Mouse (Mus musculus) liver, embryonic 13.5 days (tissue): ENCODE measurements around the gene Il17rb. TPM values are rescaled to one million over a fixed set of nuclear protein-coding genes. Genes with fewer than 3 reads are reported as not detected.

ENCODE experiments used
- ATAC-seq: fragments of 200-750 bp; cut with Nextera tagmentation; 2 replicates; pipeline ENCODE4 v1.8.0; 2017; ENCODE audit warnings: low read depth, mild to moderate bottlenecking, moderate number of reproducible peaks, moderate library complexity
- DNase-seq: peaks from one replicate; pipeline ENCODE4 v3.0.0; 2022
- H3K27ac ChIP-seq: fragments of 300-500 bp; sonication (generic); 2 replicates; pipeline ENCODE4 v1.5.1; 2015; ENCODE audit warnings: moderate library complexity, mild to moderate bottlenecking, inconsistent platforms
- H3K27me3 ChIP-seq: fragments of 300-500 bp; sonication (generic); 2 replicates; pipeline ENCODE4 v1.6.1; 2015; ENCODE audit warnings: mild to moderate bottlenecking, inconsistent platforms
- H3K36me3 ChIP-seq: fragments of 300-500 bp; sonication (generic); 2 replicates; pipeline ENCODE4 v1.6.1; 2015; ENCODE audit warnings: mild to moderate bottlenecking, inconsistent platforms
- H3K4me1 ChIP-seq: fragments of 300-500 bp; sonication (generic); replicated peaks from 2 replicates; pipeline ENCODE4 v1.6.1; 2015; ENCODE audit warnings: inconsistent platforms
- H3K4me2 ChIP-seq: fragments of 300-500 bp; sonication (generic); 2 replicates; pipeline ENCODE4 v1.6.1; 2015; ENCODE audit warnings: inconsistent platforms, mild to moderate bottlenecking, moderate library complexity
- H3K4me3 ChIP-seq: fragments of 300-500 bp; sonication (generic); replicated peaks from 2 replicates; pipeline ENCODE4 v1.5.1; 2015; ENCODE audit warnings: mild to moderate bottlenecking, inconsistent platforms
- H3K9ac ChIP-seq: fragments of 300-500 bp; sonication (generic); 2 replicates; pipeline ENCODE4 v1.6.1; 2015; ENCODE audit warnings: mild to moderate bottlenecking, inconsistent platforms
- H3K9me3 ChIP-seq: fragments of 300-500 bp; sonication (generic); replicated peaks from 2 replicates; pipeline ENCODE4 v1.6.1; 2016; ENCODE audit warnings: inconsistent platforms
- WGBS: fragments of 180-500 bp; shearing (Covaris S2); methylation state at CpG from one replicate; pipeline ENCODE4 v1.1.7; 2015; ENCODE audit not compliant: insufficient replicate concordance; 5-methylcytosine and 5-hydroxymethylcytosine counted together
- polyA plus RNA-seq: library from polyadenylated mRNA; unstranded; fragments of >200 nt; fragmentation: Nextera tagmentation; extraction: Ambion mirVana; gene quantifications from 2 replicates; pipeline ENCODE4 v1.2.1, GENCODE M21; 2015

The Il17rb gene
- polyA plus RNA-seq, 1 experiment from 2014 or later: 0.69 TPM

GRCm38 (mm10) chr14:30014487-30014886 lies 5.8 kb upstream of the Il17rb start:
- 58% methylated on average over 10 of the region's 10 CpGs for WGBS
- no peak for ATAC-seq

DNA sequence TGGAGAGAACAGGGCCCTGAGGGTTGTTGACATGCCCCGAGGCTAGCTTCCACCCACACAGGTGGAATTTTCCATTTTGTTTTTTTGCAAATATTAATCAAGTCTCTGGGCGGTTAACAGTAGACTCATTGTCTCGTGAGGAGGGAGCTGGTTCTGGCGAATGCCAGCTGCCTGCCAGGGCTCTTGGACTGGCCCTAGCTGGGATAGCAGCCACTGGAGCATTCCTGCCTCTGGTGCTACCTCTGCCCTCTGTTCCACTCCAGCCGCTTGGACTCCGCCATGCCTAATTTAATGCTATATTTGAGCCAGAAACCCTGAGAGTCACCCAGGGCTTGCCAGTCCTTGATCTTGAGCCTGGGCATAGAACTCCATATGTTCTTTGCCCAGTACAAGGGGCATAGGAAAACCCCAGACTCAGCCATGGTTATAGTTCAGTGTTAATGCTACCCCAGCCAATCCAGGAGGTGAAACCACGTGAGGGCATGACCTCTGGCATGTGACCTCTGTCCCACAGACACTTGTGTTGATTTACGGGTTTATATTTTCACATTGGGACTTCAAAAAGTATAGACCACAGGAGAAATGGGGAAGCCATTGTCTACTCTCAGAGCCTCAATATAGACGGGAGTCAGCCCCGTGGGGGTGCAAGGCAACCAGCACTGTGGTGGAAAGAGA lies 3.3 kb upstream of the Il17rb start:
- no peaks in the 10 kb centered on the region for H3K9me3 ChIP-seq
- ATAC-seq (no peak), DNase-seq (no peak)
- 60% methylated on average over 10 of the region's 10 CpGs for WGBS
- no peak overlapping the region for H3K9ac ChIP-seq
- H3K4me3 ChIP-seq: no peak overlapping the region
- no peak overlapping the region for H3K27ac ChIP-seq
- H3K4me1 ChIP-seq: peaks cover 9% of the 10 kb centered on the region; the same call in 1 of the 2 replicates
- no peak overlapping the region for H3K4me2 ChIP-seq
- peaks cover 29% of the 10 kb centered on the region for H3K27me3 ChIP-seq
- no peaks in the 10 kb centered on the region for H3K36me3 ChIP-seq

More at GRCm38 (mm10) chr14:30014487-30014886, 5.8 kb upstream of the Il17rb start:
- H3K4me1 ChIP-seq: no peaks in the 10 kb centered on the region
- H3K27ac ChIP-seq: no peak overlapping the region
- H3K9ac ChIP-seq: no peak overlapping the region
- H3K9me3 ChIP-seq: no peaks in the 10 kb centered on the region
- no peak overlapping the region for H3K4me2 ChIP-seq
- no peak overlapping the region for H3K4me3 ChIP-seq
- H3K36me3 ChIP-seq: no peaks in the 10 kb centered on the region
- no peak for DNase-seq
- H3K27me3 ChIP-seq: peaks cover 10% of the 10 kb centered on the region

DNA sequence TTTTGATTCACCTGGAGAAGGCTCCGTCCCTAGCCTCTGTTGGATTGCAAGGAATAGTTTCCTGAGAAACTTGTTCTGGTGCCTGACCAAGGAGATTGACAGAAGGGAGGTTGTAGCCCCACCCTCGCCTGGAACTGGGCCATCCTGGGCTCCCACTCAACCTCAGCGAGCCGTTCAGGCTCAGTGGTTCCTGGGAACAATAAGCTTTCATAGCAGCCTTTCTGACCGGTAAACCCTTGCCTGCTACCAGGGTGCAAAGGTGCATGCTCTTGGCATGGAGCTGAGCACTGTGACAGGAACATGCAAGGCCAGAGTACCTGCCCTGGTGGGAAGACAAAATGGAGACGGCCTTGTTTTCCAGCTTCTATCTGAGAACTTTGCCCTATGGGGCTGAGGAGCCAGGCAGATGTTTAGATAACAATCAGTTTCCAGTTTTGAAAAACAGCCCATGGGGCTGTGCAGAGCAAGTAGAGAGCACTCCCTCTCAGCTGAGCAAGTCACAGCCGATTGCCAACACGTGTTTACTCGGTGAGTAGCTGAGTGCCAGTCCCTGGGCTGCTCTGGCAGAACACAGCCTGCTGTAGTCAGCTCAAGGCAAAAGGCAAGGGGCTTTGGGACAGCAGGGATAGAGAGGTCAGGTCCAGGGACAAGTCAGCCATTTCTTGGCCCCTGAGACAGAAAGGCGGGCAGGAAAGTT lies 1.3 kb upstream of the Il17rb start:
- ATAC-seq (no peak), DNase-seq (no peak)
- Histone ChIP-seq H3K9me3 (no peaks in the 10 kb centered on the region), H3K4me3 (no peak overlapping the region), H3K27ac (no peak overlapping the region), H3K4me1 (peaks cover 9% of the 10 kb centered on the region; the same call in 1 of the 2 replicates), H3K27me3 (peaks cover 29% of the 10 kb centered on the region), H3K36me3 (no peaks in the 10 kb centered on the region), H3K4me2 (0 out of 2 replicates have a peak overlapping the region, but pooled peaks have one; percentile 62), H3K9ac (no peak overlapping the region)
- WGBS: 64% methylated on average over 10 of the region's 10 CpGs

DNA sequence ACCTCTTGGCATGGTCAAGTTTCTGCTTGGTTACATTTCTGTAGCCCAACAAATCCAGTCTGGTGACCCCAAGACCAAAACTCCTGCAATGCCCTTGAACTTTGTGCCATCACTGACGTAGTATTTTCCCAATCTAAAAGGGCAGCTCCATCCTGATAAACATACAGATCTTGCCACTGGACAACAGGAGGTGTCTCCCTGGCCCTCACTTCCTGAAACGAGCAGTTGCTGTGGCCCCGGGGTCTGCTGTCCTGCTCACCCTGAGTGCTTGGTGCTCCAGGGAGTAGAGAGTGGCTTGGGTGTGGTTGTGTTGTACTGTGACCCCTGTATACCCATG lies 9.3 kb downstream of the Il17rb start:
- no peak overlapping the region for H3K4me3 ChIP-seq
- WGBS: 40% methylated on average over 3 of the region's 3 CpGs
- H3K27ac ChIP-seq: no peak overlapping the region
- DNase-seq: no peak
- no peak for ATAC-seq
- no peaks in the 10 kb centered on the region for H3K9me3 ChIP-seq
- no peak overlapping the region for H3K4me2 ChIP-seq
- H3K27me3 ChIP-seq: no peaks in the 10 kb centered on the region
- H3K4me1 ChIP-seq: peaks cover 33% of the 10 kb centered on the region
- H3K36me3 ChIP-seq: peaks cover 23% of the 10 kb centered on the region
- H3K9ac ChIP-seq: no peak overlapping the region

- ATAC-seq (no peak), DNase-seq (no peak)
- Histone ChIP-seq H3K36me3 (peaks cover 29% of the 10 kb centered on the region), H3K4me2 (no peak overlapping the region), H3K9ac (no peak overlapping the region), H3K4me1 (peaks cover 34% of the 10 kb centered on the region), H3K4me3 (no peak overlapping the region), H3K9me3 (no peaks in the 10 kb centered on the region), H3K27me3 (no peaks in the 10 kb centered on the region), H3K27ac (0 out of 2 replicates have a peak overlapping the region, but pooled peaks have one; percentile 6)
- 66% methylated on average over 13 of the region's 13 CpGs for WGBS
Observed at GRCm38 (mm10) chr14:29998747-29999474, 9.8 kb downstream of the Il17rb start.

DNA sequence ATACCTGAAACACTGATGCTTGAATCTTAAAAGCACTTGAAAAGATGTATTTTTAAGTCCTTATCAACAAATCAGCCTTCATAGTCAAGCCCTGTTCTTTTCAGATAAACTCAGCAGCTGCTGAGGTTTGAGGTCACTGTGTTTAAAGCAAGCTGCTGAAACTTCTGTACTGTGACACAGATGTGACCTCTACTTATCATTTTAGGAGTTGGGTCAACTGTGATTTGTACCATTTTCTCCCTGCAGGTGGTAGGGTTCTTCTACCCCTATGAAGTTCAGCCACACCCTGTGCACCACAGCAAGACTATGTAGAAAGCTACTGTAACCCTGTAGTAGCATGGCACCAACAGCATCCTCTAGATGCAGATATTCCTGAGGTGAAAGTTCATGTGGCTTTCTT lies 11.4 kb downstream of the Il17rb start:
- ATAC-seq (no peak), DNase-seq (no peak)
- Histone ChIP-seq H3K36me3 (peaks cover 44% of the 10 kb centered on the region), H3K4me1 (peaks cover 36% of the 10 kb centered on the region), H3K9me3 (no peaks in the 10 kb centered on the region), H3K4me3 (no peak overlapping the region), H3K27me3 (no peaks in the 10 kb centered on the region), H3K4me2 (no peak overlapping the region), H3K27ac (no peak overlapping the region), H3K9ac (no peak overlapping the region)

GRCm38 (mm10) chr14:29996000-29996751 lies 12.5 kb downstream of the Il17rb start:
- H3K4me3 ChIP-seq: no peak overlapping the region
- no peak overlapping the region for H3K9ac ChIP-seq
- no peak for DNase-seq
- no peaks in the 10 kb centered on the region for H3K9me3 ChIP-seq
- no peak overlapping the region for H3K4me2 ChIP-seq
- 75% methylated on average over 11 of the region's 11 CpGs for WGBS
- peak; percentile 82 for ATAC-seq
- no peaks in the 10 kb centered on the region for H3K27me3 ChIP-seq
- peaks cover 54% of the 10 kb centered on the region for H3K36me3 ChIP-seq
- H3K27ac ChIP-seq: peak overlapping the region; percentile 68
- peaks cover 36% of the 10 kb centered on the region for H3K4me1 ChIP-seq

GRCm38 (mm10) chr14:29994976-29995375 lies 13.7 kb downstream of the Il17rb start:
- Histone ChIP-seq H3K4me1 (peaks cover 29% of the 10 kb centered on the region), H3K27me3 (no peaks in the 10 kb centered on the region), H3K9ac (no peak overlapping the region), H3K9me3 (no peaks in the 10 kb centered on the region), H3K27ac (peak overlapping the region; percentile 58; the same call in 1 of the 2 replicates), H3K4me3 (no peak overlapping the region), H3K4me2 (no peak overlapping the region), H3K36me3 (peaks cover 66% of the 10 kb centered on the region)
- 85% methylated on average over 4 of the region's 4 CpGs for WGBS
- no peak for ATAC-seq
- DNase-seq: no peak

DNA sequence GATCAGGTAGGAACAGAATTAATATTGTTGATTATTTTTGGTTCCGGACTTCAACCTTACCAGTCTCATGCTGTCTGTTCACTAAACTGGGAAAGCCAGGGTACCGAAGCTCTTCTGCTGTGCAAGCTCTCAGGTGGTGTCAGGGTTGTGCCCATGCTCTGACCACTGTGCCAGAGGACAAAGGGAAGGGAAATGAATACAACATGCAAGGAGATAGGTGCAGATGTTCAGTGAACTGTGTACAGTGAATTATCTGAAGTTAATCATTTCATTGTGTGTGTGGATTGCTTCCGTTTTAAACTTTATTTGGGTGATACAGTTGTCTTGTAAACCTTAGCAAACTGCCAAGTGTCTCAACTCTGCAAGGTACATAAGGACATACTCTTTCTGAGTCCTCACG lies 20.4 kb downstream of the Il17rb start:
- Histone ChIP-seq H3K4me2 (no peak overlapping the region), H3K9ac (no peak overlapping the region), H3K4me1 (no peaks in the 10 kb centered on the region), H3K9me3 (no peaks in the 10 kb centered on the region), H3K36me3 (peaks cover 98% of the 10 kb centered on the region), H3K4me3 (no peak overlapping the region), H3K27me3 (no peaks in the 10 kb centered on the region), H3K27ac (no peak overlapping the region)
- DNase-seq: no peak
- WGBS: 86% methylated on average over 4 of the region's 4 CpGs
- no peak for ATAC-seq

- DNase-seq (no peak), ATAC-seq (no peak)
- no peak overlapping the region for H3K9ac ChIP-seq
- H3K4me2 ChIP-seq: no peak overlapping the region
- H3K27ac ChIP-seq: no peak overlapping the region
- no peaks in the 10 kb centered on the region for H3K9me3 ChIP-seq
- no peak overlapping the region for H3K4me3 ChIP-seq
- WGBS: 88% methylated on average over 9 of the region's 9 CpGs
- H3K4me1 ChIP-seq: no peaks in the 10 kb centered on the region
- peaks cover 98% of the 10 kb centered on the region for H3K36me3 ChIP-seq
- H3K27me3 ChIP-seq: no peaks in the 10 kb centered on the region
Observed at GRCm38 (mm10) chr14:29987739-29988138, 21.0 kb downstream of the Il17rb start.

GRCm38 (mm10) chr14:29987276-29987675 lies 21.4 kb downstream of the Il17rb start:
- H3K9ac ChIP-seq: no peak overlapping the region
- no peaks in the 10 kb centered on the region for H3K27me3 ChIP-seq
- no peaks in the 10 kb centered on the region for H3K4me1 ChIP-seq
- H3K36me3 ChIP-seq: peaks cover 99% of the 10 kb centered on the region
- no peak for DNase-seq
- WGBS: 88% methylated on average over 6 of the region's 6 CpGs
- H3K27ac ChIP-seq: no peak overlapping the region
- H3K9me3 ChIP-seq: no peaks in the 10 kb centered on the region
- no peak overlapping the region for H3K4me2 ChIP-seq
- H3K4me3 ChIP-seq: no peak overlapping the region
- no peak for ATAC-seq
